8 mouse cellular contexts compared by ENCODE assay signal in the genomic region with DNA sequence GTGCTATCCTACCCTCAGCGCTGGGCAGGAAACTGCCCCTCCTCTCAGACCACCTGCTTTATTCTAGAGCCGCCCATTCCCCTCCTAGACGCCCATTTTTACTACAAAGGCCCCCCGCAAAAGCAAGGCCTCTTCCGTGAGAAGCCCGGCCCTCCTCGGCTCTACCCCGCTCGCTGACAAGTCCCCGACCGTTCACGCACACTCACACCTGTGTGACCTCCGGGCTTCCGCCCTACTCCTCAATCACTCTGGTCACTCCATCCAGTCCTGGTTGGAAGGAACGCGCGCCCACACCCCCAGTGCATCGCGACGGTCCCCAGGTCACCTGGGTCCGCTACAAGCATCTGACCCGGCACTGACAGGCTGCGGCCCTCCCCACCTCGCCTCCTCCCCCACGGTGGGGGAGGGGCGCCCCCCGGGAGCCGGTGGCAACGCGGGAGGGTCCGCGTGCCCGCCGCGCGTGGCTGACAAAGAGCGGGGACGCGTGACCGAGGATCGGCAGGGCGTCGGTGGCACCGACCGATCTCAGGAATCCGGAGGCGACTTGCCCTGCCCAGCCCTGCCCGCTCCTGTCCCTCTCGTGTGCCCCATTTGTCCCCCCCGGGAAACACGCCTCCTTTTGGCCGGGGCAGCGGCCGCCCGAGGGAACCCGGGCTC. TPM values are rescaled to one million over a fixed set of nuclear protein-coding genes. Genes with fewer than 3 reads are reported as not detected.
A peak's percentile ranks its signal among the peaks of the same experiment; 100 is the strongest.
DNase-seq lines count a peak whose midpoint lies in the region; ATAC-seq and TF ChIP-seq lines count a peak whose summit lies in the region.

No protein-coding gene starts in this region.

- H3K4me3 ChIP-seq in gastrocnemius, adult 2 months: peak overlapping the region; percentile 86
- H3K4me3 ChIP-seq in limb, embryonic 10.5 days: peak overlapping the region; percentile 89
- peak overlapping the region; percentile 76 for H3K4me3 ChIP-seq in neural tube, embryonic 15.5 days (replicated peaks)

- peaks cover 20% of the 10 kb centered on the region for H3K4me1 ChIP-seq in limb, embryonic 10.5 days
- peaks cover 42% of the 10 kb centered on the region for H3K4me1 ChIP-seq in neural tube, embryonic 15.5 days

- intact Hi-C loops in gastrocnemius, adult 2 months (cut with DNase I): no loop called here

- DNase-seq in gastrocnemius, adult 2 months: peak; percentile 45
- DNase-seq in gastrocnemius, adult 18-20 months (ENCODE audit: low spot score): no peak
- DNase-seq in urinary bladder, adult 2 months (ENCODE audit: low spot score): peak; percentile 35
- DNase-seq in urinary bladder, postnatal 25 days (ENCODE audit: low spot score): no peak
- peak; percentile 22 to 23 for DNase-seq in gastrocnemius, postnatal 4 days (ENCODE audit: low spot score in 2 of 2)
- DNase-seq in limb, embryonic 10.5 days (ENCODE audit: low spot score): peak; percentile 53

- no peaks in the 10 kb centered on the region for H3K36me3 ChIP-seq in limb, embryonic 10.5 days
- H3K36me3 ChIP-seq in neural tube, embryonic 15.5 days: peaks cover 17% of the 10 kb centered on the region

- ATAC-seq in neural tube, embryonic 15.5 days (ENCODE audit: low FRiP score): peak; percentile 52
- no peak for ATAC-seq in megakaryocyte-erythroid progenitor cell, adult 5-6 weeks (replicated peaks; ENCODE audit: low FRiP score, low TSS enrichment, poor library complexity, severe bottlenecking)

- no peak for TF ChIP-seq CTCF in gastrocnemius, adult 2 months (IDR thresholded peaks at IDR 0.05)

- peak overlapping the region; percentile 43 for H3K27ac ChIP-seq in gastrocnemius, adult 2 months
- H3K27ac ChIP-seq in limb, embryonic 10.5 days: peak overlapping the region; percentile 88
- H3K27ac ChIP-seq in neural tube, embryonic 15.5 days (replicated peaks): peak overlapping the region; percentile 90

- WGBS in limb, embryonic 10.5 days: under 1% methylated on average over 43 of the region's 56 CpGs
- WGBS in neural tube, embryonic 15.5 days: under 1% methylated on average over 46 of the region's 56 CpGs

- no peaks in the 10 kb centered on the region for H3K9me3 ChIP-seq in limb, embryonic 10.5 days (replicated peaks)
- no peaks in the 10 kb centered on the region for H3K9me3 ChIP-seq in neural tube, embryonic 15.5 days (replicated peaks)

- peak overlapping the region; percentile 85 for H3K9ac ChIP-seq in neural tube, embryonic 15.5 days (replicated peaks)

- H3K27me3 ChIP-seq in limb, embryonic 10.5 days (ENCODE audit: low read depth, poor library complexity, severe bottlenecking): peaks cover 26% of the 10 kb centered on the region
- H3K27me3 ChIP-seq in neural tube, embryonic 15.5 days (replicated peaks): no peaks in the 10 kb centered on the region

- peak overlapping the region; percentile 74 for H3K4me2 ChIP-seq in neural tube, embryonic 15.5 days

RNA-seq across cellular contexts. Expression of a gene that starts 2.3 kb away (rescaled TPM):
- 10 to 100 TPM; 48.4 to 66.4 TPM for total RNA-seq in gastrocnemius, adult 2 months (2021)
- total RNA-seq in gastrocnemius, adult 18-20 months (2021): 10 to 100 TPM; 49.0 to 55.4 TPM
- polyA plus RNA-seq in urinary bladder, adult 2 months (2012; rRNA removed): 94.0 and 119 TPM in 2 replicates
- 100 to 1,000 TPM; 209 TPM for total RNA-seq in gastrocnemius, postnatal 4 days (2021)
- 45.2 and 55.5 TPM in 2 replicates for polyA plus RNA-seq in limb, embryonic 10.5 days (2016; fragmentation: Nextera tagmentation; extraction: Ambion mirVana)
- polyA plus RNA-seq in neural tube, embryonic 15.5 days (2015; fragmentation: Nextera tagmentation; extraction: Ambion mirVana): 57.6 and 62.6 TPM in 2 replicates
- total RNA-seq in megakaryocyte-erythroid progenitor cell, adult 5-6 weeks (2014; fragmentation: Nextera tagmentation): 101 and 139 TPM in 2 replicates
- 111 and 173 TPM in 2 replicates for total RNA-seq in megakaryocyte-erythroid progenitor cell, adult 5-6 weeks (2017)

RNA-seq across cellular contexts. Expression of a gene that starts 31.5 kb away (rescaled TPM):
- 100 to 1,000 TPM; 242 to 305 TPM for total RNA-seq in gastrocnemius, adult 2 months (2021)
- 100 to 1,000 TPM; 270 to 291 TPM for total RNA-seq in gastrocnemius, adult 18-20 months (2021)
- 312 and 316 TPM in 2 replicates for polyA plus RNA-seq in urinary bladder, adult 2 months (2012; rRNA removed)
- 100 to 1,000 TPM; 200 to 214 TPM for total RNA-seq in gastrocnemius, postnatal 4 days (2021)
- polyA plus RNA-seq in limb, embryonic 10.5 days (2016; fragmentation: Nextera tagmentation; extraction: Ambion mirVana): 340 and 356 TPM in 2 replicates
- polyA plus RNA-seq in neural tube, embryonic 15.5 days (2015; fragmentation: Nextera tagmentation; extraction: Ambion mirVana): 474 and 561 TPM in 2 replicates
- 163 and 168 TPM in 2 replicates for total RNA-seq in megakaryocyte-erythroid progenitor cell, adult 5-6 weeks (2014; fragmentation: Nextera tagmentation)
- total RNA-seq in megakaryocyte-erythroid progenitor cell, adult 5-6 weeks (2017): 121 and 189 TPM in 2 replicates

Comparison
In these comparisons a context has a peak if more than half of its experiments do, and no peak if none do; other contexts are left out.
1. DNase-seq: peak in gastrocnemius, adult 2 months (single experiment), urinary bladder, adult 2 months (single experiment), gastrocnemius, postnatal 4 days (2 of 2) and limb, embryonic 10.5 days (single experiment); none in gastrocnemius, adult 18-20 months (single experiment) and urinary bladder, postnatal 25 days (single experiment).
2. Peak in every context shown above with its lines, with median percentiles within 50 percentile points of each other: H3K27ac ChIP-seq and H3K4me3 ChIP-seq.